Mouse (Mus musculus): Measurements from ENCODE around the gene Plekhh3. TPM values are rescaled to one million over a fixed set of nuclear protein-coding genes. Genes with fewer than 3 reads are reported as not detected.
"Not testable (repeated sequence)": the region's sequence is repeated elsewhere in the genome, so short reads cannot be mapped to it uniquely, and the experiment has no call there.

The Plekhh3 gene
- polyA plus RNA-seq, 1 experiment from 2014 or later, result 6.2 TPM

GRCm38 (mm10) chr11:101131187-101131586 is 40.0 kb downstream of the Plekhh3 start:
- Histone ChIP-seq H3K4me2 (no peak overlapping the region), H3K9me3 (replicated peaks; ENCODE audit: control insufficient read depth, low read length) (no peaks in the 10 kb centered on the region), H3K27me3 (ENCODE audit: control insufficient read depth, insufficient read depth, low read length) (no peaks in the 10 kb centered on the region), H3K4me1 (ENCODE audit: control insufficient read depth, insufficient read depth, low read length) (peaks cover 7% of the 10 kb centered on the region; the same call in 1 of the 2 replicates), H3K4me3 (ENCODE audit: low read depth, low read length) (no peak overlapping the region), H3K27ac (ENCODE audit: low read depth, low read length) (no peak overlapping the region), H3K36me3 (ENCODE audit: control insufficient read depth, insufficient read depth, low read length) (peaks cover 9% of the 10 kb centered on the region), H3K9ac (ENCODE audit: low read depth, low read length) (no peak overlapping the region)
- ATAC-seq (replicated peaks; ENCODE audit: insufficient number of reproducible peaks, low FRiP score, low TSS enrichment), result no peak
- 75% methylated on average over 2 of the region's 2 CpGs for WGBS (ENCODE audit: insufficient replicate concordance)

GRCm38 (mm10) chr11:101130056-101130756 is 40.9 kb downstream of the Plekhh3 start:
- peak overlapping the region; percentile 89 for H3K27ac ChIP-seq (ENCODE audit: low read depth, low read length)
- peak; percentile 68; the same call in 1 of the 2 replicates for ATAC-seq (replicated peaks; ENCODE audit: insufficient number of reproducible peaks, low FRiP score, low TSS enrichment)

GRCm38 (mm10) chr11:101128996-101129577 is 42.1 kb downstream of the Plekhh3 start:
- no peak overlapping the region for H3K27ac ChIP-seq (ENCODE audit: low read depth, low read length)
- H3K9me3 ChIP-seq (replicated peaks; ENCODE audit: control insufficient read depth, low read length), result no peaks in the 10 kb centered on the region
- no peak for ATAC-seq (replicated peaks; ENCODE audit: insufficient number of reproducible peaks, low FRiP score, low TSS enrichment)
- H3K4me3 ChIP-seq (ENCODE audit: low read depth, low read length), result no peak overlapping the region
- no peak overlapping the region for H3K4me2 ChIP-seq
- 82% methylated on average over 11 of the region's 11 CpGs for WGBS (ENCODE audit: insufficient replicate concordance)
- H3K4me1 ChIP-seq (ENCODE audit: control insufficient read depth, insufficient read depth, low read length), result peaks cover 7% of the 10 kb centered on the region; the same call in 1 of the 2 replicates
- H3K9ac ChIP-seq (ENCODE audit: low read depth, low read length), result no peak overlapping the region
- H3K27me3 ChIP-seq (ENCODE audit: control insufficient read depth, insufficient read depth, low read length), result no peaks in the 10 kb centered on the region
- H3K36me3 ChIP-seq (ENCODE audit: control insufficient read depth, insufficient read depth, low read length), result peaks cover 15% of the 10 kb centered on the region

More at GRCm38 (mm10) chr11:101130056-101130756, 40.9 kb downstream of the Plekhh3 start:
- H3K9ac ChIP-seq (ENCODE audit: low read depth, low read length), result 0 out of 2 replicates have a peak overlapping the region, but pooled peaks have one; percentile 43
- H3K27me3 ChIP-seq (ENCODE audit: control insufficient read depth, insufficient read depth, low read length), result no peaks in the 10 kb centered on the region
- 26% methylated on average over 18 of the region's 18 CpGs for WGBS (ENCODE audit: insufficient replicate concordance)
- H3K4me1 ChIP-seq (ENCODE audit: control insufficient read depth, insufficient read depth, low read length), result peaks cover 7% of the 10 kb centered on the region; the same call in 1 of the 2 replicates
- H3K4me2 ChIP-seq, result peak overlapping the region; percentile 45
- H3K36me3 ChIP-seq (ENCODE audit: control insufficient read depth, insufficient read depth, low read length), result peaks cover 15% of the 10 kb centered on the region
- no peaks in the 10 kb centered on the region for H3K9me3 ChIP-seq (replicated peaks; ENCODE audit: control insufficient read depth, low read length)
- no peak overlapping the region for H3K4me3 ChIP-seq (ENCODE audit: low read depth, low read length)

GRCm38 (mm10) chr11:101127075-101127474 is 44.1 kb downstream of the Plekhh3 start:
- Histone ChIP-seq H3K27me3 (ENCODE audit: control insufficient read depth, insufficient read depth, low read length) (no peaks in the 10 kb centered on the region), H3K36me3 (ENCODE audit: control insufficient read depth, insufficient read depth, low read length) (peaks cover 15% of the 10 kb centered on the region), H3K9ac (ENCODE audit: low read depth, low read length) (no peak overlapping the region), H3K4me3 (ENCODE audit: low read depth, low read length) (no peak overlapping the region), H3K9me3 (replicated peaks; ENCODE audit: control insufficient read depth, low read length) (no peaks in the 10 kb centered on the region), H3K4me2 (no peak overlapping the region), H3K4me1 (ENCODE audit: control insufficient read depth, insufficient read depth, low read length) (peaks cover 7% of the 10 kb centered on the region; the same call in 1 of the 2 replicates), H3K27ac (ENCODE audit: low read depth, low read length) (no peak overlapping the region)
- no peak for ATAC-seq (replicated peaks; ENCODE audit: insufficient number of reproducible peaks, low FRiP score, low TSS enrichment)
- 79% methylated on average over 1 of the region's 1 CpGs for WGBS (ENCODE audit: insufficient replicate concordance)

- H3K4me1 ChIP-seq (ENCODE audit: control insufficient read depth, insufficient read depth, low read length), result peaks cover 11% of the 10 kb centered on the region
- not testable (repeated sequence) for H3K27ac ChIP-seq (ENCODE audit: low read depth, low read length); ATAC-seq (replicated peaks; ENCODE audit: insufficient number of reproducible peaks, low FRiP score, low TSS enrichment); H3K4me3 ChIP-seq (ENCODE audit: low read depth, low read length); H3K9me3 ChIP-seq (replicated peaks; ENCODE audit: control insufficient read depth, low read length); H3K9ac ChIP-seq (ENCODE audit: low read depth, low read length); H3K4me2 ChIP-seq; H3K27me3 ChIP-seq (ENCODE audit: control insufficient read depth, insufficient read depth, low read length)
- 95% methylated on average over 6 of the region's 9 CpGs for WGBS (ENCODE audit: insufficient replicate concordance)
- H3K36me3 ChIP-seq (ENCODE audit: control insufficient read depth, insufficient read depth, low read length), result peaks cover 15% of the 10 kb centered on the region
Measured at GRCm38 (mm10) chr11:101125008-101125407, 46.1 kb downstream of the Plekhh3 start.

GRCm38 (mm10) chr11:101124494-101124893 is 46.7 kb downstream of the Plekhh3 start:
- H3K9me3 ChIP-seq (replicated peaks; ENCODE audit: control insufficient read depth, low read length); H3K27ac ChIP-seq (ENCODE audit: low read depth, low read length); H3K4me2 ChIP-seq; ATAC-seq (replicated peaks; ENCODE audit: insufficient number of reproducible peaks, low FRiP score, low TSS enrichment); H3K9ac ChIP-seq (ENCODE audit: low read depth, low read length); H3K27me3 ChIP-seq (ENCODE audit: control insufficient read depth, insufficient read depth, low read length); H3K4me3 ChIP-seq (ENCODE audit: low read depth, low read length): not testable (repeated sequence)
- Histone ChIP-seq H3K4me1 (ENCODE audit: control insufficient read depth, insufficient read depth, low read length) (peaks cover 10% of the 10 kb centered on the region), H3K36me3 (ENCODE audit: control insufficient read depth, insufficient read depth, low read length) (peaks cover 15% of the 10 kb centered on the region)
- WGBS (ENCODE audit: insufficient replicate concordance), result 98% methylated on average over 8 of the region's 8 CpGs

GRCm38 (mm10) chr11:101120545-101121188 is 50.5 kb downstream of the Plekhh3 start:
- peaks cover under 1% of the 10 kb centered on the region; the same call in 1 of the 2 replicates for H3K36me3 ChIP-seq (ENCODE audit: control insufficient read depth, insufficient read depth, low read length)
- 24% methylated on average over 19 of the region's 19 CpGs for WGBS (ENCODE audit: insufficient replicate concordance)
- peaks cover 19% of the 10 kb centered on the region for H3K4me1 ChIP-seq (ENCODE audit: control insufficient read depth, insufficient read depth, low read length)
- no peaks in the 10 kb centered on the region for H3K27me3 ChIP-seq (ENCODE audit: control insufficient read depth, insufficient read depth, low read length)
- peak overlapping the region; percentile 91 for H3K27ac ChIP-seq (ENCODE audit: low read depth, low read length)
- H3K4me2 ChIP-seq, result peak overlapping the region; percentile 91
- peak overlapping the region; percentile 97 for H3K4me3 ChIP-seq (ENCODE audit: low read depth, low read length)
- ATAC-seq (replicated peaks; ENCODE audit: insufficient number of reproducible peaks, low FRiP score, low TSS enrichment), result no peak
- H3K9ac ChIP-seq (ENCODE audit: low read depth, low read length), result peak overlapping the region; percentile 96
- no peaks in the 10 kb centered on the region for H3K9me3 ChIP-seq (replicated peaks; ENCODE audit: control insufficient read depth, low read length)

- Histone ChIP-seq H3K4me2 (peak within 1 kb of the TSS; percentile 91), H3K4me1 (ENCODE audit: control insufficient read depth, insufficient read depth, low read length) (peaks cover 19% of the 10 kb centered on the region), H3K9me3 (replicated peaks; ENCODE audit: control insufficient read depth, low read length) (no peaks in the 10 kb centered on the region), H3K36me3 (ENCODE audit: control insufficient read depth, insufficient read depth, low read length) (no peaks in the 10 kb centered on the region), H3K9ac (ENCODE audit: low read depth, low read length) (peak within 1 kb of the TSS; percentile 96), H3K27ac (ENCODE audit: low read depth, low read length) (peak within 1 kb of the TSS; percentile 91), H3K4me3 (ENCODE audit: low read depth, low read length) (peak within 1 kb of the TSS; percentile 97), H3K27me3 (ENCODE audit: control insufficient read depth, insufficient read depth, low read length) (no peaks in the 10 kb centered on the region)
- under 1% methylated on average over 61 of the region's 61 CpGs for WGBS (ENCODE audit: insufficient replicate concordance)
- ATAC-seq (replicated peaks; ENCODE audit: insufficient number of reproducible peaks, low FRiP score, low TSS enrichment), result peak; percentile 91
Measured at GRCm38 (mm10) chr11:101119761-101120544, 51.2 kb downstream of the Plekhh3 start, which contains the start of the genes Retreg3 and Tubg1. Gene Retreg3, minus strand, starts transcription at chr11:101119893. Gene Tubg1, plus strand, starts transcription at chr11:101119938.

All from heart, embryonic 11.5 days (tissue).